Mouse (Mus musculus): ENCODE data around the gene Zfp36. TPM values are rescaled to one million over a fixed set of nuclear protein-coding genes. Genes with fewer than 3 reads are reported as not detected.
A peak's percentile ranks its signal among the peaks of the same experiment; 100 is the strongest.

Zfp36 gene
- polyA plus RNA-seq (2016; fragmentation: Nextera tagmentation; extraction: Ambion mirVana), result 13.7 and 15.1 TPM in 2 replicates

DNA sequence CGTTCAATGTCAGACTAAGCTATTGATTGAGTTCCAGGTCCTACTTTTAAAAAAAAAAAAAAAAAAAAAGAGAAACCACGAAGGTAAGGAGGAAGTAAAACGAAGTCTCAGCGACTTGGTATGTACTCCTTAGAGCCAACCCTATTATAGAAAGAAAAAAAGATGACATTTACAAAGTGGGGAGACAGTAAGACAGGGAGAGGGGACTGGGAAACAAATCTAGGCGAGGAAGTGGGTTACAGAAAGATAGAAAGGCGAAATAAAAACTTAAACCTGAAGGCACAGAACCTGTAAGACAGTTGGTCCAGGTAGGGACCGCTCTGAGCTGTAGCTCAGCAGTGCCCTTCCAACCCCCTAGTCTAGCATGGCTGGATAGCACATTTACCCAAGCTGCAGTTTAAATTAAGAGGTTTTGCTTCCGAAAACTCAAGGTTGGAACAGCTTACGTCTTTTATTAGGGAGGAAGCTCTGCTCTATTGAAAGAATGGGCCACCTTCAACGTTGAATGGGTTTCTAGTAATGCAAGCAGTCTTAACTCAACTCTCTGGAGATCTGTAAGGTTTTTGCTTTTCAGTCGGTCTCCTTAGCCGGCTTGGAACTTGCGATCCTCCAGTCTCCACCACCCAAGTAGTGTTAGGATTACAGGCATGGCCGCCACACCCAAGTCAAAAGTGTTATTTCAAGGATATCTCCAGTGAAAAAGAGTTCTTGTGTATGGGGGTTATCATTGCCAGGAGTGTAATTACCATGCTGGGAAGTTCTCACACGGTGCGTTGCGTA, at the start of gene Zfp36:
TSS of gene Zfp36 (minus strand) at position 17 of the 780 bp plus-strand sequence.
- peaks cover 10% of the 10 kb centered on the region for H3K36me3 ChIP-seq
- no peaks in the 10 kb centered on the region for H3K9me3 ChIP-seq
- H3K4me3 ChIP-seq, result peak within 1 kb of the TSS; percentile 80
- peaks cover 72% of the 10 kb centered on the region for H3K4me1 ChIP-seq
- no peaks in the 10 kb centered on the region for H3K27me3 ChIP-seq (ENCODE audit: insufficient read depth, poor library complexity, severe bottlenecking)
- WGBS, result 48% methylated on average over 17 of the region's 17 CpGs
- DNase-seq (ENCODE audit: low spot score), result no peak
- H3K27ac ChIP-seq, result peak within 1 kb of the TSS; percentile 97

DNA sequence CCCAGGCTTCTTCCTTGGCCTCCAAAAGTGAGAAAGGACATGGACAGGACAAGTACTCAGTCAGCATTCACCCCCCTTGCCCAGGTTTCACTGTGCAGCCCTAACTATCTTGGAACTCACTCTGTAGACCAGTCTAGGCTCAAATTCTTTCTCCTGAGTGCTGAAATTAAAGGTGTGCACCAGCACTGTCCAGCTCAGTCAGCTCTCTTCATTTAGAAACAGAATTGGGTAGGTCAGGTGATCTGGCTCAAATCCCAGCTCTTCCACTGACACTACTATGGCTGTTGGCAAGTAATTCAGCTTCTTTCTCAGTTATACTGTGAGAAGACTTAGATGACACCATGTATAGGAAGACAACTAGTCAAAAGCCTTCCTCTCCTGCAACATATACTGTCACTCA, 47.7 kb upstream of the Zfp36 start:
- Histone ChIP-seq H3K4me3 (no peak overlapping the region), H3K27me3 (ENCODE audit: insufficient read depth, poor library complexity, severe bottlenecking) (no peaks in the 10 kb centered on the region), H3K9me3 (no peaks in the 10 kb centered on the region), H3K27ac (no peak overlapping the region), H3K4me1 (peaks cover 2% of the 10 kb centered on the region; the same call in 1 of the 2 replicates), H3K36me3 (peaks cover 34% of the 10 kb centered on the region)
- no peak for DNase-seq (ENCODE audit: low spot score)

DNA sequence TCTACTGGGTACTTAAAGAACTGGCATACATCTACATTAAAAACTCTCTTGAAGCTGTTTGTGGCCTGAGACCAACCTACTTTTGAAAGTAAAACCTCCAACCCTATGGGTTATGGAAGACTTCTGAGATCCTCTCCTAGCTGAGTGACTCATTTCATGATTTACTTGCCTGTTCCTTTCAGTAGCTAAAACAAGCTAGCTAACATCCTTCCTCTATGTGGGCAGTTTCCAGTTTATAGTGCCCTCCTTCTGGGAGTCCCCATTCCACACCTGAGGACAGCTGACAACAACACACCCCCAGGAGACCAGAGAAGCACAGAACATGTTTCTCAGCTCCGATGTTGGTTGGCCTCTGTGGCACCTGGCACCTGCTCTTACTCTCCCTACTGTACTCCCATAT, 43.0 kb upstream of the Zfp36 start:
- Histone ChIP-seq H3K4me1 (peaks cover 2% of the 10 kb centered on the region; the same call in 1 of the 2 replicates), H3K27ac (no peak overlapping the region), H3K4me3 (no peak overlapping the region), H3K9me3 (no peaks in the 10 kb centered on the region), H3K36me3 (peaks cover 68% of the 10 kb centered on the region), H3K27me3 (ENCODE audit: insufficient read depth, poor library complexity, severe bottlenecking) (no peaks in the 10 kb centered on the region)
- DNase-seq (ENCODE audit: low spot score), result no peak
- whole genome bisulfite sequencing, result 100% methylated on average over 1 of the region's 1 CpGs

DNA sequence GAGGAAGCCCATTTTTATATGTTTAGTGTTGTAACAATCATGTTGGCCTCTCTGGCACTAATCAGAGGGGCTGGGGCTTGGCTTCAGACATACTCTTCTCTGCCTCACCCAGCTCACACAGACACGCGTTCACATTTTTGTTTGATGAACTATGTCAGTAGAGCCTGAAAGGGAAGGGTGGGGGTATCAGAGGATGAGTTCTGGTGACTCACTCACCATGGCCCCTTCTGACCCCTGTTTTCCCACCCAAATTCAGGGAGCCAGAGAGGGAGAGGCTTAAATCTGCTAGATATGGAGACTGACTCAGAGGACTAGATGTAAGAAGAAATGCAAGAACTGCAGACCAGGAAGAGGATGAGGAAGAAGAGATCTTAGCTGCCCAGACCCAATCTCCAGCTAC, 39.4 kb upstream of the Zfp36 start:
- H3K36me3 ChIP-seq, result peaks cover 89% of the 10 kb centered on the region

DNA sequence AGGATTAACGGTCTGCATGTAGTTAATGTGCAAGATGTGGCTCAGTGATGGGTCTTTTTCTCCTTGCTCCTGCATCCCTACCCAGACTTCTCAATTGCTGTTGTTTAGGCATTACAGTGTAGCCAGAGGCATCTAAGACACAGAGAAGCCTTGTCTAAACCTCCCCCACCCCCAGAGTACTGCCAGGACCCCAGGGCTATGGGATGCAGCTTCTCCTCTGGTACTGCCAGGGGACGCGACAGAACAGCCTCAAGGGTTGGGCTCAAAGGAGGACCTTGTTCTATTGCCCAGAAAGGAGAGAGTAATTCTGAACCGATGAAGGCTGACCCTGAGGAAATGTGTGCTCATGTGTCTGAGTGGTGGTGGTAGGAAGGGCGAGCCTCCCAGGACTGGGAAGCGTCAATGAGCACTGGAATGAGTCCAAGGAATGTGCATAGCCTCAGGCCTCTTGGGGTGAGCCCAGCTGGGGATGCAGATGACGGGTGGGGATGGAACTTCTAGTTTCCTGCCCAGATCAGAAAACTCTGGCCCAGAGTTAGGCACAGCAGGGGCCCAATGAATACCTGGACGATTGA, 38.1 kb upstream of the Zfp36 start:
- Histone ChIP-seq H3K4me3 (no peak overlapping the region), H3K27me3 (ENCODE audit: insufficient read depth, poor library complexity, severe bottlenecking) (no peaks in the 10 kb centered on the region), H3K27ac (no peak overlapping the region), H3K9me3 (no peaks in the 10 kb centered on the region), H3K4me1 (peaks cover 2% of the 10 kb centered on the region; the same call in 1 of the 2 replicates), H3K36me3 (peaks cover 90% of the 10 kb centered on the region)
- DNase-seq (ENCODE audit: low spot score), result no peak
- 82% methylated on average over 8 of the region's 8 CpGs for WGBS

More for the DNA sequence above, 39.4 kb upstream of the Zfp36 start:
- Histone ChIP-seq H3K4me3 (no peak overlapping the region), H3K27ac (no peak overlapping the region), H3K9me3 (no peaks in the 10 kb centered on the region), H3K27me3 (ENCODE audit: insufficient read depth, poor library complexity, severe bottlenecking) (no peaks in the 10 kb centered on the region), H3K4me1 (peaks cover 2% of the 10 kb centered on the region; the same call in 1 of the 2 replicates)
- 92% methylated on average over 2 of the region's 2 CpGs for WGBS
- no peak for DNase-seq (ENCODE audit: low spot score)

DNA sequence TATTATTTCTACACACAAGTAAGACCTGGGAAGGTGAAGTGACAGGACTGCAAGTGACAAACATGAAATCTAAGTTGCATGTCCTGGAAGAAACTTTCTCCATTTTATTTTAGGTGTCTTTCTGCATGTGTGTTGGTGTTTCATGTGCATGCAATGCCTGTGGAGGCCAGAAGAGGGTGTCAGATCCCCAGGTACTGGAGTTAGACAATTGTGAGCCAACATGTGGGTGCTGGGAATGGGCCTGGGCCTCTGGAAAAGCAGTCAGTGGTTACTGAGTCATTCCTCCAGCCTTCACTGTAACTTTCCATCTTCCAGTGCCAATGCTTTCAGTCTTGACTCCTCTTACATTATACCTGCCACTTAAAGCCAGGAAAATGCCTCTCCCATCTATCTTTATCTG, 37.3 kb upstream of the Zfp36 start:
- Histone ChIP-seq H3K9me3 (no peaks in the 10 kb centered on the region), H3K27ac (no peak overlapping the region), H3K36me3 (peaks cover 90% of the 10 kb centered on the region), H3K27me3 (ENCODE audit: insufficient read depth, poor library complexity, severe bottlenecking) (no peaks in the 10 kb centered on the region), H3K4me3 (no peak overlapping the region), H3K4me1 (peaks cover 2% of the 10 kb centered on the region; the same call in 1 of the 2 replicates)
- DNase-seq (ENCODE audit: low spot score), result no peak

DNA sequence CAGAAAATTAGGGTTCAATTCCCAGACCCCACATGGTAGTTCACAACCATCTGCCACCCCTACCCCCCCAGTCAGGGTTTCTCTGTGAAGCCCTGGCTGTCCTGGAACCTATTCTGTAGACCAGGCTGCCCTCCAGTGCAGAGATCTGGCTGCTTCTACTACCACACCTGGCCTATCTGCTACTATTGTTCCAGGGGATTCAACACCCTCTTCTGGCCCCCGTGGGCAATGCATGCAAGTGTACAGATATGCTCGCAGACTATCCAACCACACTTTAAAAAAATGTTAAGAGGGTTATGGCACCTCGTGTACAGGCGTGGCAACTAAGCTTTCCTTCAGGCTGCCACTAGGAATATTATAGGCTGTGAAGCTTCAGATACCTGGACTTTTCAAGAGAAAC, 32.8 kb upstream of the Zfp36 start:
- WGBS, result 82% methylated on average over 4 of the region's 4 CpGs
- Histone ChIP-seq H3K4me1 (no peaks in the 10 kb centered on the region), H3K36me3 (peaks cover 87% of the 10 kb centered on the region), H3K27me3 (ENCODE audit: insufficient read depth, poor library complexity, severe bottlenecking) (no peaks in the 10 kb centered on the region), H3K9me3 (no peaks in the 10 kb centered on the region), H3K4me3 (no peak overlapping the region), H3K27ac (no peak overlapping the region)
- DNase-seq (ENCODE audit: low spot score), result no peak

DNA sequence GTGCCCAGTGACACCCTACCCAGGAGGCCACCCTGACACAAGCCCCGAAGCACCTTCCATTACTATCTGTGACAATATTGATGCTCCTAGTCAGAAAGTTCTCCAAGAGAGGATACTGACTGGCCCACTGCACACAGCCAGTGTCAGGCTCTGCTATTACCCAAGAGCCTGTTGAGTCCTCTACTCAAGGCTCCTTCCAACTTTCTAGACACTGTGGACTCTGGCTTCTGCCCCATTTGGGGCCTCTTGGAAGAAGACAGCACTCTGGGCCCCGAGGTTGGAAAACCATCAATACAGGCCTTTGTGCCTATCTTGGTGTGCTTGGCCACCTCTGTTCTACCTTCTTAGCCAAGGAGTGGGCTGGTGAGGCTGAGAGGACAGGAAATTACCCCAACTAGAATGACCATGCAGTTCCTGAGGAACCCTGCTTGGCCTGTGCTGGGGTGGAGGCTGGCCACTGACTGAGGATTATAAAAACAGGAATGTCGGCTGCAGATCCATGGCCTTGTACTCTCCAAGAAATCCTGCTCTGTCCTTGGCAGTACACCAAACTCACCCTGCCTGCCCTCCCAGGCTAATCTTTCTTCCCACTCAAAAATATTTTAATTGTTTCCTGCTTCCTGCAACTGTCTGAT, 30.9 kb upstream of the Zfp36 start:
- H3K27ac ChIP-seq, result no peak overlapping the region
- DNase-seq (ENCODE audit: low spot score), result no peak
- WGBS, result 88% methylated on average over 3 of the region's 3 CpGs

DNA sequence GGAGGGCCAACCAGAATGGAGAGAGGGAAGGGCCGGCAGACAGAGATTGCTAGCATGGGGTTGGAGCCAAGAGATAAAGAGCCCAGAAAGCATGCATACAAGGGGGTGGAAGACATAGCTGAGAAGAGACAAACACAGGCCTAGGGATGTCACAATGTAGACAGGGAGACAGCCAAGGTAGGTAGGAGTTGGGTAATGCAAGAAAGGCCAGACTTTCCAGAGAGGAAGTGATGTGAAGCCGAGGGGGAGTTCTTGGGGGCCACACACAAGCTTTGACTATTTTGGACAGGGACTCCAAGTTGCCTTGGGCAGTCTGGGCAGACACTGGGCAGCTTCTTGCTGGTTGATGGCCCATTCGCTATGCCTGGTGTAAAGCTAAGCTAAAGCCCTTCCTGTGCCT, 21.9 kb upstream of the Zfp36 start:
- 76% methylated on average over 3 of the region's 3 CpGs for WGBS
- no peak for DNase-seq (ENCODE audit: low spot score)
- H3K27me3 ChIP-seq (ENCODE audit: insufficient read depth, poor library complexity, severe bottlenecking), result no peaks in the 10 kb centered on the region
- peaks cover 96% of the 10 kb centered on the region for H3K36me3 ChIP-seq
- H3K9me3 ChIP-seq, result no peaks in the 10 kb centered on the region
- H3K4me3 ChIP-seq, result no peak overlapping the region
- no peaks in the 10 kb centered on the region for H3K4me1 ChIP-seq
- no peak overlapping the region for H3K27ac ChIP-seq

More for the DNA sequence above, 30.9 kb upstream of the Zfp36 start:
- Histone ChIP-seq H3K4me1 (no peaks in the 10 kb centered on the region), H3K27me3 (ENCODE audit: insufficient read depth, poor library complexity, severe bottlenecking) (no peaks in the 10 kb centered on the region), H3K9me3 (no peaks in the 10 kb centered on the region), H3K4me3 (no peak overlapping the region), H3K36me3 (peaks cover 95% of the 10 kb centered on the region)

DNA sequence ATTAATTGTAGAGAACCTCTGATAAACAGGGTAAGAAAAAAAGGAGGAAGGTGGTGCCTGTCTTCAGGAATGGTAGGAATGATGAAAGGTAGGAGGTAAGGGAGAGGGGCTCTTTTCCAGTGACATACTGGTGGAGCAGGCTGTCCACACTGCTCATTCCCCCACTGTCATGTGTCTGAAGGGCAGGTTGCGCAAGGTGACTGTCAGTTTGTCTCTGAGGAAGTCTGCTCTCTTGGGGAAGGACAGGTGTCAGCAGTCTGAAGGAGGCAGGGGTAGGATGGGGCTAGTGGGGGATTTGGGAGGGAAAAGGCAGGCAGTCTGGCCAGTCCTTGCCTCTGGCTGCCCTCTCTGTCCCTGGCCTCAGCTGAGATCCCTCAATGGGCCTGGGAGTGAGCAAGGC, 21.0 kb upstream of the Zfp36 start:
- H3K36me3 ChIP-seq, result peaks cover 96% of the 10 kb centered on the region
- no peaks in the 10 kb centered on the region for H3K4me1 ChIP-seq
- no peaks in the 10 kb centered on the region for H3K27me3 ChIP-seq (ENCODE audit: insufficient read depth, poor library complexity, severe bottlenecking)
- no peak for DNase-seq (ENCODE audit: low spot score)
- H3K27ac ChIP-seq, result no peak overlapping the region
- WGBS, result 90% methylated on average over 1 of the region's 1 CpGs
- H3K9me3 ChIP-seq, result no peaks in the 10 kb centered on the region
- 0 out of 2 replicates have a peak overlapping the region, but pooled peaks have one; percentile 6 for H3K4me3 ChIP-seq

DNA sequence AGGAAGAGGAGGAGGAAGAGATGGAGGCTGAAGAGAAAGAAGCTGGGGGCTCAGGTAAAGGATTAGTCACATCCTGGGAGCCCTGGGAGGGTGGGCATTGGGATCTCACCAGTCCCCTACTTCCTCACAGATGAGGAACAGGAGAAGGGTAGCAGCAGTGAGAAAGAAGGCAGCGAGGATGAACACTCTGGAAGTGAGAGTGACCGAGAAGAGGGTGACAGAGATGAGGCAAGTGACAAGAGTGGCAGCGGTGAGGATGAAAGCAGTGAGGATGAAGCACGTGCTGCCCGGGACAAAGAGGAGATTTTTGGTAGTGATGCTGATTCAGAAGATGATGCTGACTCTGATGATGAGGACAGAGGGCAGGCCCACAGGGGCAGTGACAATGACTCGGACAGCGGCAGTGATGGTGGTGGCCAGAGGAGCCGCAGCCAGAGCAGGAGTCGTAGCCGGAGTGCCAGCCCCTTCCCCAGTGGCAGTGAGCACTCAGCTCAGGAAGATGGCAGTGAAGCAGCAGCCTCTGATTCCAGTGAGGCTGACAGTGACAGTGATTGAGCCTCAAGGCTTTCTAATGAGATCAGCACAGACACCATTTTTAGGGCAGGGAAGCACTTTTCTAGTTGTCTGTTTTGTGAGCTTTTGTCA, 18.8 kb upstream of the Zfp36 start:
- H3K27ac ChIP-seq, result no peak overlapping the region
- peak; percentile 72 for DNase-seq (ENCODE audit: low spot score)
- peaks cover 2% of the 10 kb centered on the region for H3K4me1 ChIP-seq
- H3K4me3 ChIP-seq, result no peak overlapping the region
- H3K36me3 ChIP-seq, result peaks cover 91% of the 10 kb centered on the region
- WGBS, result 91% methylated on average over 10 of the region's 10 CpGs
- no peaks in the 10 kb centered on the region for H3K9me3 ChIP-seq
- H3K27me3 ChIP-seq (ENCODE audit: insufficient read depth, poor library complexity, severe bottlenecking), result no peaks in the 10 kb centered on the region

DNA sequence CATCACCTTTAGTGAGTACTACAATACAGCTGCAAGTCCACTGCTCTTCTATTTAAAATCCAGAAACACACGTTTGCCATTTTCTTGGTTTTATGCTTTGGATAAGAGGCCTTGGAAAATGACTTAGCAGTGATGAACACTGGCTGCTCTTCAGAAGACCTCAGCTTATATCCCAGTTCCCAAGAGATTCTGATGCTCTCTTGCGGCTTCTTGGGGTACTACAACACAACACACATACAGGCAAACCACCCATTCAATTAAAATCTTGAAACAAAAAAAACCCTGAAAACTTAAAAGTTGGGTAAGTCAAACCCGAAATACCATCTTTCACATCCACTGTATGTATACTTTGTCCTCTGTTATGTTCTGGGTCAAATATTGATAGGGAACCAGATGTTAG, 17.9 kb upstream of the Zfp36 start:
- no peak overlapping the region for H3K27ac ChIP-seq
- no peak overlapping the region for H3K4me3 ChIP-seq
- H3K9me3 ChIP-seq, result no peaks in the 10 kb centered on the region
- H3K36me3 ChIP-seq, result peaks cover 83% of the 10 kb centered on the region
- 61% methylated on average over 3 of the region's 3 CpGs for WGBS
- DNase-seq (ENCODE audit: low spot score), result peak; percentile 66
- H3K4me1 ChIP-seq, result peaks cover 8% of the 10 kb centered on the region
- no peaks in the 10 kb centered on the region for H3K27me3 ChIP-seq (ENCODE audit: insufficient read depth, poor library complexity, severe bottlenecking)

DNA sequence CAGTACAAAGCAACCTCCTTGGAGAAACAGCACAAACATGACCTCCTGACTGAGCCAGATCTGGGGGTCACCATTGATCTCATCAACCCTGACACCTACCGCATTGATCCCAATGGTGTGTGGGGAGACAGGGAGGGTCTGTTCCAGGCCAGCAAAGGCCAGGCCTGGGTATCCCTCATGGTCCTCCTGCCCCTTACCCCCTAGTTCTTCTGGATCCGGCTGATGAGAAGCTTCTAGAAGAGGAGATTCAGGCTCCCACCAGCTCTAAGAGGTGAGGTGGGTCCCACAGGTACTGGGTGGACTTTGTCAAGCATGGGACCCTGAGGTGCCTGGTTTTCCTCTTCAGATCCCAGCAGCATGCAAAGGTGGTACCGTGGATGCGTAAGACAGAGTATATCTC, 15.4 kb upstream of the Zfp36 start:
- Histone ChIP-seq H3K36me3 (peaks cover 62% of the 10 kb centered on the region), H3K27ac (no peak overlapping the region), H3K4me1 (peaks cover 17% of the 10 kb centered on the region), H3K4me3 (no peak overlapping the region), H3K27me3 (ENCODE audit: insufficient read depth, poor library complexity, severe bottlenecking) (no peaks in the 10 kb centered on the region), H3K9me3 (no peaks in the 10 kb centered on the region)
- WGBS, result 92% methylated on average over 4 of the region's 4 CpGs
- DNase-seq (ENCODE audit: low spot score), result peak; percentile 58
